ENCODE assay signal across 9 mouse cellular contexts in the genomic region with DNA sequence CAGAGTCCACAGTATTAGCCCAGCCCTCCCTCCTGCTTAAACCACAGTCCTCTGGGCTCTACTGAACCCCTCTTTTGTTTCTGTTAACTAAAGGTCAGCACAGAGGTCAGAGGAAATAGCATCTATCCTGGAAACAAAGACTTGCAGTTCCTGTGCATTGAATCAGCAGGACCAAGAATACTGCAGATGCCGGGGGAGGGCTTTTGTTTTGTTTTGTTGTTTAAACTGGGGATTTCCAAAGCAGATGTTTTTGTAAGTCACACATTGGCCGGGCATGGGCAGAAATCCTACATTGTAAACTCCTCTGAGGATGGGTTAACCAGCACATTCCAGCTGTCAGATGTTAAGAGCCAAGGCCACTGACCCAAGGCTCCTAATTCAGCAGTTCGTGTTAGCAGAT.
DNase-seq lines count a peak whose midpoint lies in the region; ATAC-seq and TF ChIP-seq lines count a peak whose summit lies in the region.
"Had no signal": no experiment of that assay in that cellular context is flagged by ENCODE, and none has a peak within 500 bp of the region (broad histone marks: within the 10 kb centered on the region; RNA-seq: fewer than 3 reads in every experiment).

No protein-coding gene starts in this region.

- H3K79me2 ChIP-seq in heart, adult 2 months (replicated peaks; ENCODE audit: control insufficient read depth, insufficient read depth, low read length) = no peaks in the 10 kb centered on the region

- peak overlapping the region; percentile 79 for H3K27ac ChIP-seq in heart, adult 2 months
- H3K27ac ChIP-seq in heart, embryonic 11.5 days (ENCODE audit: low read depth, low read length) = no peak overlapping the region
- H3K27ac ChIP-seq in heart, embryonic 16.5 days (ENCODE audit: low read length) = peak overlapping the region; percentile 62; the same call in 1 of the 2 replicates
- peak overlapping the region; percentile 63 for H3K27ac ChIP-seq in lung, embryonic 16.5 days (ENCODE audit: low read length)
- H3K27ac ChIP-seq: embryonic facial prominence, embryonic 13.5 days had no signal

- H3K27me3 ChIP-seq in heart, adult 2 months (ENCODE audit: control insufficient read depth, insufficient read depth, low read length) = no peaks in the 10 kb centered on the region
- no peaks in the 10 kb centered on the region for H3K27me3 ChIP-seq in heart, embryonic 11.5 days (ENCODE audit: control insufficient read depth, insufficient read depth, low read length)
- peaks cover 3% of the 10 kb centered on the region; the same call in 1 of the 2 replicates for H3K27me3 ChIP-seq in heart, embryonic 16.5 days (ENCODE audit: control insufficient read depth, insufficient read depth, low read length)
- H3K27me3 ChIP-seq in lung, embryonic 16.5 days (ENCODE audit: control insufficient read depth, insufficient read depth, low read depth, low read length) = no peaks in the 10 kb centered on the region
- H3K27me3 ChIP-seq: embryonic facial prominence, embryonic 13.5 days had no signal

- intact Hi-C loops in heart, adult 2 months (cut with DNase I) = loop anchor here (2.0 kb wide), 2 partner anchors 127 to 339 kb away; no protein-coding TSS in a partner anchor

- DNase-seq in heart, adult 2 months = peak in 1 of 2 experiments; percentile 58
- DNase-seq in Muller cell, postnatal 12 days (ENCODE audit: inconsistent ontology term) = peak; percentile 75
- no peak for DNase-seq in urinary bladder, adult 2 months (ENCODE audit: low spot score)
- DNase-seq in frontal cortex, postnatal 25 days (ENCODE audit: low spot score in 2 of 2) = no peak
- DNase-seq in left cerebral cortex, adult 9 months (ENCODE audit: low spot score in 2 of 2) = no peak

- no peak for ATAC-seq in heart, embryonic 11.5 days (replicated peaks; ENCODE audit: insufficient number of reproducible peaks, low FRiP score, low TSS enrichment)
- ATAC-seq in heart, embryonic 16.5 days (replicated peaks; ENCODE audit: extremely low read depth, insufficient read depth, low FRiP score) = peak; percentile 53; the same call in 1 of the 2 replicates
- ATAC-seq in lung, embryonic 16.5 days (ENCODE audit: low read depth) = peak; percentile 80

- no peak overlapping the region for H3K4me3 ChIP-seq in heart, adult 2 months
- H3K4me3 ChIP-seq in heart, embryonic 11.5 days (ENCODE audit: low read depth, low read length) = no peak overlapping the region
- no peak overlapping the region for H3K4me3 ChIP-seq in heart, embryonic 16.5 days (ENCODE audit: low read length)
- H3K4me3 ChIP-seq in lung, embryonic 16.5 days (ENCODE audit: low read length) = no peak overlapping the region
- H3K4me3 ChIP-seq: embryonic facial prominence, embryonic 13.5 days had no signal

- H3K4me2 ChIP-seq in heart, embryonic 11.5 days = no peak overlapping the region
- H3K4me2 ChIP-seq in heart, embryonic 16.5 days (ENCODE audit: low read depth, low read length) = no peak overlapping the region
- no peak overlapping the region for H3K4me2 ChIP-seq in lung, embryonic 16.5 days (ENCODE audit: low read depth, low read length)
- H3K4me2 ChIP-seq: embryonic facial prominence, embryonic 13.5 days had no signal

- H3K36me3 ChIP-seq in heart, adult 2 months (ENCODE audit: control insufficient read depth, insufficient read depth, low read length) = no peaks in the 10 kb centered on the region
- H3K36me3 ChIP-seq in heart, embryonic 11.5 days (ENCODE audit: control insufficient read depth, insufficient read depth, low read length) = no peaks in the 10 kb centered on the region
- no peaks in the 10 kb centered on the region for H3K36me3 ChIP-seq in heart, embryonic 16.5 days (ENCODE audit: control insufficient read depth, insufficient read depth)
- no peaks in the 10 kb centered on the region for H3K36me3 ChIP-seq in lung, embryonic 16.5 days (ENCODE audit: control insufficient read depth, insufficient read depth, low read length)
- H3K36me3 ChIP-seq: embryonic facial prominence, embryonic 13.5 days had no signal

- 31% methylated on average over 3 of the region's 3 CpGs for WGBS in heart, adult 2 months
- WGBS in heart, embryonic 11.5 days (ENCODE audit: insufficient replicate concordance) = 28% methylated on average over 3 of the region's 3 CpGs
- 38% methylated on average over 3 of the region's 3 CpGs for WGBS in heart, embryonic 16.5 days
- WGBS in lung, embryonic 16.5 days = 17% methylated on average over 3 of the region's 3 CpGs

- no peaks in the 10 kb centered on the region for H3K9me3 ChIP-seq in heart, embryonic 11.5 days (replicated peaks; ENCODE audit: control insufficient read depth, low read length)
- no peaks in the 10 kb centered on the region for H3K9me3 ChIP-seq in heart, embryonic 16.5 days (replicated peaks; ENCODE audit: control insufficient read depth, low read length)
- no peaks in the 10 kb centered on the region for H3K9me3 ChIP-seq in lung, embryonic 16.5 days (ENCODE audit: control insufficient read depth, low read length)
- H3K9me3 ChIP-seq: embryonic facial prominence, embryonic 13.5 days had no signal

- 0 out of 2 replicates have a peak, but pooled peaks have one; percentile 41 for TF ChIP-seq EP300 in heart, adult 2 months (IDR thresholded peaks at IDR 0.05; ENCODE audit: insufficient read depth, low read depth, low read length)

- no peak overlapping the region for H3K9ac ChIP-seq in heart, adult 2 months (ENCODE audit: low read depth, low read length)
- no peak overlapping the region for H3K9ac ChIP-seq in heart, embryonic 11.5 days (ENCODE audit: low read depth, low read length)
- H3K9ac ChIP-seq in heart, embryonic 16.5 days (ENCODE audit: low read length) = no peak overlapping the region
- no peak overlapping the region for H3K9ac ChIP-seq in lung, embryonic 16.5 days (ENCODE audit: low read length)
- H3K9ac ChIP-seq: embryonic facial prominence, embryonic 13.5 days had no signal

- 0 out of 2 replicates have a peak, but pooled peaks have one; percentile 16 for TF ChIP-seq POLR2A in heart, adult 2 months (IDR thresholded peaks at IDR 0.05; ENCODE audit: insufficient read depth, low read depth, low read length)

- TF ChIP-seq CTCF in heart, adult 2 months (IDR thresholded peaks at IDR 0.05) = no peak

- H3K4me1 ChIP-seq in heart, adult 2 months (ENCODE audit: control insufficient read depth, insufficient read depth, low read length) = peaks cover 18% of the 10 kb centered on the region
- H3K4me1 ChIP-seq in heart, embryonic 11.5 days (ENCODE audit: control insufficient read depth, insufficient read depth, low read length) = no peaks in the 10 kb centered on the region
- H3K4me1 ChIP-seq in heart, embryonic 16.5 days (ENCODE audit: control insufficient read depth, insufficient read depth, low read length) = no peaks in the 10 kb centered on the region
- peaks cover 5% of the 10 kb centered on the region for H3K4me1 ChIP-seq in lung, embryonic 16.5 days (replicated peaks; ENCODE audit: control insufficient read depth, insufficient read depth, low read length)
